ENCODE assay signal across 13 mouse cellular contexts in the genomic region with DNA sequence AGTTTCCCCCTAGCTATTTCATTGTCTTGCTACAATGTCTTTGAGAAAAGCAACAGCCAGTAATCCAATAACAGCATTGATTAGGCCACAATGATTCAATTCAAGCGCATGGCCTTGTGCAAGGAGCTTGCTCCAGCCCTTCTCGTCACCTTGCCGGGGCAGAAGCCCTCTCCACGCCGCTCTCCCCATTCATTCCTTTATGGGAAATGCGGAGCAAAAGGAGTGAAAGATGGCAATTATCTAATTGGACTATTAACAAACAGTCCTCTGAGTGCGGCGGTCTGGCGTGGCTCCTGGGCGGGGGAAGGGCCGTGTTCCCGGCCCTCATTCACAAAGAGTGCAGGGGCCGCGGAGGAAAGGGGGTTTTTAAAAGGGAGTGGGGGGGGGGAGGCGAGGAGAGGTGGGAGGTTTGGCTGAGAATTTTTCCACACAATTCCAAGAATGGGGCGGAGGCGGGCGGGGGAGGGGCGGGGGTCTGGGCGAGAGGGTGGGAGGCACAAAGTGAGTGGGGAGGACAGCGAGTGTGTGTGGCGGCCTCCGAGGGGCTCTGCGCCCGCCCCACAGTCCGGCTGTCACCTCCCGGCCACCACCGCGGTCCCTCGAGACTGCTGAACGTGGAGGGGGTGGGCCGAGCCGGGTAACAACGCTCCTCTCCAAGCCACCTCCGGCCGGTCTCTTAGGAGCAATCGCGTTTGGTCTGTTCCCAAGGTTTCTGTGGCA. TPM values are rescaled to one million over a fixed set of nuclear protein-coding genes. Genes with fewer than 3 reads are reported as not detected.
A peak's percentile ranks its signal among the peaks of the same experiment; 100 is the strongest.
DNase-seq lines count a peak whose midpoint lies in the region; ATAC-seq lines count a peak whose summit lies in the region.
"Had no signal": no experiment of that assay in that cellular context is flagged by ENCODE, and none has a peak within 500 bp of the region (broad histone marks: within the 10 kb centered on the region; RNA-seq: fewer than 3 reads in every experiment).

No protein-coding gene starts in this region.

- H3K36me3 ChIP-seq in intestine, embryonic 15.5 days: no peaks in the 10 kb centered on the region
- H3K36me3 ChIP-seq in intestine, embryonic 16.5 days (ENCODE audit: control insufficient read depth, insufficient read depth, low read length): no peaks in the 10 kb centered on the region
- H3K36me3 ChIP-seq in embryonic facial prominence, embryonic 13.5 days: no peaks in the 10 kb centered on the region
- H3K36me3 ChIP-seq in limb, embryonic 10.5 days: no peaks in the 10 kb centered on the region
- no peaks in the 10 kb centered on the region for H3K36me3 ChIP-seq in neural tube, embryonic 15.5 days
- H3K36me3 ChIP-seq: liver, embryonic 13.5 days had no signal

- H3K4me3 ChIP-seq in intestine, embryonic 15.5 days (replicated peaks): no peak overlapping the region
- no peak overlapping the region for H3K4me3 ChIP-seq in intestine, embryonic 16.5 days (ENCODE audit: low read length)
- H3K4me3 ChIP-seq in embryonic facial prominence, embryonic 13.5 days: peak overlapping the region; percentile 4; the same call in 1 of the 2 replicates
- peak overlapping the region; percentile 34 for H3K4me3 ChIP-seq in limb, embryonic 10.5 days
- H3K4me3 ChIP-seq in neural tube, embryonic 15.5 days (replicated peaks): no peak overlapping the region
- H3K4me3 ChIP-seq: liver, embryonic 13.5 days had no signal

- peaks cover 21% of the 10 kb centered on the region for H3K4me1 ChIP-seq in intestine, embryonic 15.5 days (replicated peaks)
- peaks cover 17% of the 10 kb centered on the region for H3K4me1 ChIP-seq in intestine, embryonic 16.5 days (ENCODE audit: control insufficient read depth, insufficient read depth, low read length)
- peaks cover 27% of the 10 kb centered on the region for H3K4me1 ChIP-seq in embryonic facial prominence, embryonic 13.5 days
- H3K4me1 ChIP-seq in limb, embryonic 10.5 days: peaks cover 40% of the 10 kb centered on the region
- peaks cover 22% of the 10 kb centered on the region for H3K4me1 ChIP-seq in neural tube, embryonic 15.5 days

- no peak overlapping the region for H3K4me2 ChIP-seq in intestine, embryonic 15.5 days (replicated peaks)
- H3K4me2 ChIP-seq in intestine, embryonic 16.5 days (ENCODE audit: low read depth, low read length): no peak overlapping the region
- H3K4me2 ChIP-seq in embryonic facial prominence, embryonic 13.5 days: peak overlapping the region; percentile 7; the same call in 1 of the 2 replicates
- H3K4me2 ChIP-seq in neural tube, embryonic 15.5 days: peak overlapping the region; percentile 17; the same call in 1 of the 2 replicates
- H3K4me2 ChIP-seq: liver, embryonic 13.5 days had no signal

- 0 out of 2 replicates have a peak, but pooled peaks have one; percentile 20 for ATAC-seq in intestine, embryonic 15.5 days
- ATAC-seq in intestine, embryonic 16.5 days: no peak
- no peak for ATAC-seq in embryonic facial prominence, embryonic 13.5 days (ENCODE audit: insufficient number of reproducible peaks, insufficient read depth, low FRiP score, low TSS enrichment, low read depth)
- ATAC-seq in neural tube, embryonic 15.5 days (ENCODE audit: low FRiP score): no peak

- H3K9ac ChIP-seq in intestine, embryonic 15.5 days: no peak overlapping the region
- H3K9ac ChIP-seq in intestine, embryonic 16.5 days (ENCODE audit: low read depth, low read length): no peak overlapping the region
- H3K9ac ChIP-seq in embryonic facial prominence, embryonic 13.5 days: no peak overlapping the region
- H3K9ac ChIP-seq in neural tube, embryonic 15.5 days (replicated peaks): no peak overlapping the region
- H3K9ac ChIP-seq: liver, embryonic 13.5 days had no signal

- H3K27me3 ChIP-seq in intestine, embryonic 15.5 days (replicated peaks): peaks cover 94% of the 10 kb centered on the region
- H3K27me3 ChIP-seq in intestine, embryonic 16.5 days (replicated peaks; ENCODE audit: control insufficient read depth, insufficient read depth, low read length): peaks cover 94% of the 10 kb centered on the region
- H3K27me3 ChIP-seq in embryonic facial prominence, embryonic 13.5 days: peaks cover 99% of the 10 kb centered on the region
- H3K27me3 ChIP-seq in limb, embryonic 10.5 days (ENCODE audit: low read depth, poor library complexity, severe bottlenecking): peaks cover 100% of the 10 kb centered on the region
- peaks cover 95% of the 10 kb centered on the region for H3K27me3 ChIP-seq in neural tube, embryonic 15.5 days (replicated peaks)

- DNase-seq in limb, embryonic 10.5 days (ENCODE audit: low spot score): peak; percentile 43
- no peak for DNase-seq in frontal cortex, postnatal 25 days (ENCODE audit: low spot score in 2 of 2)
- DNase-seq in thymus, postnatal 25 days: no peak
- no peak for DNase-seq in kidney, adult 18-20 months
- DNase-seq: adrenal gland, adult 8-10 months; cerebellum, postnatal 10 days; gastrocnemius, postnatal 14 days; liver, embryonic 13.5 days; thymus, postnatal 4 days had no signal

- no peak overlapping the region for H3K27ac ChIP-seq in intestine, embryonic 15.5 days
- no peak overlapping the region for H3K27ac ChIP-seq in intestine, embryonic 16.5 days (ENCODE audit: low read length)
- no peak overlapping the region for H3K27ac ChIP-seq in embryonic facial prominence, embryonic 13.5 days
- H3K27ac ChIP-seq in limb, embryonic 10.5 days: no peak overlapping the region
- no peak overlapping the region for H3K27ac ChIP-seq in neural tube, embryonic 15.5 days (replicated peaks)
- H3K27ac ChIP-seq: liver, embryonic 13.5 days had no signal

- no peaks in the 10 kb centered on the region for H3K9me3 ChIP-seq in intestine, embryonic 15.5 days
- no peaks in the 10 kb centered on the region for H3K9me3 ChIP-seq in intestine, embryonic 16.5 days (ENCODE audit: control insufficient read depth, low read length)
- no peaks in the 10 kb centered on the region for H3K9me3 ChIP-seq in embryonic facial prominence, embryonic 13.5 days
- H3K9me3 ChIP-seq in limb, embryonic 10.5 days (replicated peaks): no peaks in the 10 kb centered on the region
- no peaks in the 10 kb centered on the region for H3K9me3 ChIP-seq in neural tube, embryonic 15.5 days (replicated peaks)
- H3K9me3 ChIP-seq: liver, embryonic 13.5 days had no signal

- under 1% methylated on average over 36 of the region's 38 CpGs for WGBS in intestine, embryonic 15.5 days
- WGBS in intestine, embryonic 16.5 days: 1% methylated on average over 36 of the region's 38 CpGs
- under 1% methylated on average over 37 of the region's 38 CpGs for WGBS in embryonic facial prominence, embryonic 13.5 days
- WGBS in limb, embryonic 10.5 days: 1% methylated on average over 33 of the region's 38 CpGs
- under 1% methylated on average over 34 of the region's 38 CpGs for WGBS in neural tube, embryonic 15.5 days

RNA-seq across cellular contexts. Expression of a gene that starts 1.5 kb away (rescaled TPM):
- polyA plus RNA-seq in intestine, embryonic 15.5 days (2015; fragmentation: Nextera tagmentation; extraction: Ambion mirVana): not detected in 2 replicates
- not detected in 2 replicates for polyA plus RNA-seq in intestine, embryonic 16.5 days (2015; fragmentation: Nextera tagmentation; extraction: Ambion mirVana)
- polyA plus RNA-seq in embryonic facial prominence, embryonic 13.5 days (2015; fragmentation: Nextera tagmentation; extraction: Ambion mirVana): not detected in 2 replicates
- not detected in 2 replicates for polyA plus RNA-seq in limb, embryonic 10.5 days (2016; fragmentation: Nextera tagmentation; extraction: Ambion mirVana)
- polyA plus RNA-seq in neural tube, embryonic 15.5 days (2015; fragmentation: Nextera tagmentation; extraction: Ambion mirVana): not detected in 2 replicates
- polyA plus RNA-seq: liver, embryonic 13.5 days had no signal

RNA-seq across cellular contexts. Expression of a gene that starts 47.7 kb away (rescaled TPM):
- not detected in 2 replicates for polyA plus RNA-seq in intestine, embryonic 15.5 days (2015; fragmentation: Nextera tagmentation; extraction: Ambion mirVana)
- not detected in 2 replicates for polyA plus RNA-seq in intestine, embryonic 16.5 days (2015; fragmentation: Nextera tagmentation; extraction: Ambion mirVana)
- not detected in 2 replicates for polyA plus RNA-seq in embryonic facial prominence, embryonic 13.5 days (2015; fragmentation: Nextera tagmentation; extraction: Ambion mirVana)
- polyA plus RNA-seq in limb, embryonic 10.5 days (2016; fragmentation: Nextera tagmentation; extraction: Ambion mirVana): not detected in 2 replicates
- 0.14 and 0.27 TPM in 2 replicates for polyA plus RNA-seq in neural tube, embryonic 15.5 days (2015; fragmentation: Nextera tagmentation; extraction: Ambion mirVana)
- polyA plus RNA-seq: liver, embryonic 13.5 days had no signal

Comparison
In these comparisons a context has a peak if more than half of its experiments do, and no peak if none do; other contexts are left out.
1. H3K4me2 ChIP-seq: peak in embryonic facial prominence, embryonic 13.5 days (single experiment) and neural tube, embryonic 15.5 days (single experiment); none in intestine, embryonic 15.5 days (single experiment) and intestine, embryonic 16.5 days (single experiment).
2. H3K4me3 ChIP-seq: peak in embryonic facial prominence, embryonic 13.5 days (single experiment) and limb, embryonic 10.5 days (single experiment); none in intestine, embryonic 15.5 days (single experiment), intestine, embryonic 16.5 days (single experiment) and neural tube, embryonic 15.5 days (single experiment).